Mouse (Mus musculus): Measurements from ENCODE around the gene Gigyf1. TPM values are rescaled to one million over a fixed set of nuclear protein-coding genes. Genes with fewer than 3 reads are reported as not detected.

Gene Gigyf1
- polyA plus RNA-seq (2014; fragmentation: Illumina TruSeq; extraction: RNeasy Lipid Tissue Mini Kit (QIAGEN cat#74804)) = 2.0 TPM

GRCm38 (mm10) chr5:137518436-137518835 lies at the start of gene Gigyf1:
Gene Gigyf1 (plus strand): TSS chr5:137518548.

GRCm38 (mm10) chr5:137476964-137477363 lies 41.4 kb upstream of the Gigyf1 start, which contains the start of gene Zan:
Gene Zan (minus strand): TSS chr5:137477064.

GRCm38 (mm10) chr5:137501709-137502666 lies 16.4 kb upstream of the Gigyf1 start, which contains the start of gene Pop7:
Gene Pop7 (minus strand): TSS chr5:137502518.

GRCm38 (mm10) chr5:137533117-137533827 lies 14.9 kb downstream of the Gigyf1 start, which contains the start of the genes Epo and Gnb2:
Gene Epo (minus strand): TSS chr5:137533242.
Gene Gnb2 (minus strand): TSS chr5:137533510.

GRCm38 (mm10) chr5:137553411-137553837 lies 35.1 kb downstream of the Gigyf1 start, which contains the start of gene Actl6b:
Gene Actl6b (plus strand): TSS chr5:137553517.

GRCm38 (mm10) chr5:137569665-137570064 lies 51.3 kb downstream of the Gigyf1 start, which contains the start of gene Tfr2:
Gene Tfr2 (plus strand): TSS chr5:137569840.

Other genes with a start within 250 kb of the Gigyf1 start
- gene Ache, start 231.0 kb upstream of the Gigyf1 start, polyA plus RNA-seq (2014; fragmentation: Illumina TruSeq; extraction: RNeasy Lipid Tissue Mini Kit (QIAGEN cat#74804)) = not detected
- gene Ufsp1, start 223.9 kb upstream of the Gigyf1 start, polyA plus RNA-seq (2014; fragmentation: Illumina TruSeq; extraction: RNeasy Lipid Tissue Mini Kit (QIAGEN cat#74804)) = 2.2 TPM
- gene Srrt, start 210.9 kb upstream of the Gigyf1 start, polyA plus RNA-seq (2014; fragmentation: Illumina TruSeq; extraction: RNeasy Lipid Tissue Mini Kit (QIAGEN cat#74804)) = 26.4 TPM
- gene Trip6, start 204.1 kb upstream of the Gigyf1 start, polyA plus RNA-seq (2014; fragmentation: Illumina TruSeq; extraction: RNeasy Lipid Tissue Mini Kit (QIAGEN cat#74804)) = 0.20 TPM
- not detected for gene Slc12a9, start 185.0 kb upstream of the Gigyf1 start, polyA plus RNA-seq (2014; fragmentation: Illumina TruSeq; extraction: RNeasy Lipid Tissue Mini Kit (QIAGEN cat#74804))
- gene Ephb4, start 168.4 kb upstream of the Gigyf1 start, polyA plus RNA-seq (2014; fragmentation: Illumina TruSeq; extraction: RNeasy Lipid Tissue Mini Kit (QIAGEN cat#74804)) = 9.1 TPM
- not detected for gene Zan, start 41.5 kb upstream of the Gigyf1 start, polyA plus RNA-seq (2014; fragmentation: Illumina TruSeq; extraction: RNeasy Lipid Tissue Mini Kit (QIAGEN cat#74804))
- gene Pop7, start 16.0 kb upstream of the Gigyf1 start, polyA plus RNA-seq (2014; fragmentation: Illumina TruSeq; extraction: RNeasy Lipid Tissue Mini Kit (QIAGEN cat#74804)) = not detected
- not detected for gene Epo, start 14.7 kb downstream of the Gigyf1 start, polyA plus RNA-seq (2014; fragmentation: Illumina TruSeq; extraction: RNeasy Lipid Tissue Mini Kit (QIAGEN cat#74804))
- 0.46 TPM for gene Gnb2, start 15.0 kb downstream of the Gigyf1 start, polyA plus RNA-seq (2014; fragmentation: Illumina TruSeq; extraction: RNeasy Lipid Tissue Mini Kit (QIAGEN cat#74804))
- gene Actl6b, start 35.0 kb downstream of the Gigyf1 start, polyA plus RNA-seq (2014; fragmentation: Illumina TruSeq; extraction: RNeasy Lipid Tissue Mini Kit (QIAGEN cat#74804)) = not detected
- not detected for gene Tfr2, start 51.3 kb downstream of the Gigyf1 start, polyA plus RNA-seq (2014; fragmentation: Illumina TruSeq; extraction: RNeasy Lipid Tissue Mini Kit (QIAGEN cat#74804))
- not detected for gene Mospd3, start 82.5 kb downstream of the Gigyf1 start, polyA plus RNA-seq (2014; fragmentation: Illumina TruSeq; extraction: RNeasy Lipid Tissue Mini Kit (QIAGEN cat#74804))
- gene Pcolce, start 95.2 kb downstream of the Gigyf1 start, polyA plus RNA-seq (2014; fragmentation: Illumina TruSeq; extraction: RNeasy Lipid Tissue Mini Kit (QIAGEN cat#74804)) = 12.5 TPM
- gene Fbxo24, start 110.5 kb downstream of the Gigyf1 start, polyA plus RNA-seq (2014; fragmentation: Illumina TruSeq; extraction: RNeasy Lipid Tissue Mini Kit (QIAGEN cat#74804)) = not detected
- gene Lrch4, start 110.6 kb downstream of the Gigyf1 start, polyA plus RNA-seq (2014; fragmentation: Illumina TruSeq; extraction: RNeasy Lipid Tissue Mini Kit (QIAGEN cat#74804)) = 0.37 TPM
- not detected for gene Gm20605, start 110.6 kb downstream of the Gigyf1 start, polyA plus RNA-seq (2014; fragmentation: Illumina TruSeq; extraction: RNeasy Lipid Tissue Mini Kit (QIAGEN cat#74804))
- not detected for gene Sap25, start 122.8 kb downstream of the Gigyf1 start, polyA plus RNA-seq (2014; fragmentation: Illumina TruSeq; extraction: RNeasy Lipid Tissue Mini Kit (QIAGEN cat#74804))
- not detected for gene Irs3, start 127.2 kb downstream of the Gigyf1 start, polyA plus RNA-seq (2014; fragmentation: Illumina TruSeq; extraction: RNeasy Lipid Tissue Mini Kit (QIAGEN cat#74804))
- gene Agfg2, start 166.2 kb downstream of the Gigyf1 start, polyA plus RNA-seq (2014; fragmentation: Illumina TruSeq; extraction: RNeasy Lipid Tissue Mini Kit (QIAGEN cat#74804)) = 7.5 TPM
- not detected for gene Nyap1, start 223.1 kb downstream of the Gigyf1 start, polyA plus RNA-seq (2014; fragmentation: Illumina TruSeq; extraction: RNeasy Lipid Tissue Mini Kit (QIAGEN cat#74804))
- 0.86 TPM for gene Tsc22d4, start 227.2 kb downstream of the Gigyf1 start, polyA plus RNA-seq (2014; fragmentation: Illumina TruSeq; extraction: RNeasy Lipid Tissue Mini Kit (QIAGEN cat#74804))